Mouse (Mus musculus) retina, embryonic 14.5 days (tissue): Measurements from ENCODE around the gene Stab2.

Experiments
- DNase-seq: peaks from one replicate; pipeline ENCODE4 v3.0.0-alpha.2; 2015; ENCODE audit warnings: low spot score

Stab2 gene

DNA sequence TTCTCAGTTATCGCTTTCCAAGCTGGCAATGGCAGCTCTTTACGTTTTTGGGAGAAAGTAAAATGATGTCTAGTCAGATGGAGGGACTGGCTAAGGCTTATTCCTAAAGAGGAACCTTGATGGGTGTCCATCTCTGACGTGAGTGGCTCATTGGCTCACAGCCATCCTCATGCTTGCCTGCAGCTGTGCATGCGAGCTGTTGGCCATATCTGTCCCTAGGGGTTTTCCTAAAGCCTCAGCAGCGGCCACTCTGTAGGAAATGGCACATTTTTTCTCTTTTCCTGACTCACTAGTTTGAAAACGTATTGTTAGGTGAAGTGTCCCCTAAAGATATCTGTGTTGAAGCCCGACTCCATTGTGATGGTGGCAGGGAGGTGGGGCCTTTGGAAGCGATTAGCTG lies 18.0 kb downstream of the Stab2 start:
- DNase-seq: peak; percentile 8

DNA sequence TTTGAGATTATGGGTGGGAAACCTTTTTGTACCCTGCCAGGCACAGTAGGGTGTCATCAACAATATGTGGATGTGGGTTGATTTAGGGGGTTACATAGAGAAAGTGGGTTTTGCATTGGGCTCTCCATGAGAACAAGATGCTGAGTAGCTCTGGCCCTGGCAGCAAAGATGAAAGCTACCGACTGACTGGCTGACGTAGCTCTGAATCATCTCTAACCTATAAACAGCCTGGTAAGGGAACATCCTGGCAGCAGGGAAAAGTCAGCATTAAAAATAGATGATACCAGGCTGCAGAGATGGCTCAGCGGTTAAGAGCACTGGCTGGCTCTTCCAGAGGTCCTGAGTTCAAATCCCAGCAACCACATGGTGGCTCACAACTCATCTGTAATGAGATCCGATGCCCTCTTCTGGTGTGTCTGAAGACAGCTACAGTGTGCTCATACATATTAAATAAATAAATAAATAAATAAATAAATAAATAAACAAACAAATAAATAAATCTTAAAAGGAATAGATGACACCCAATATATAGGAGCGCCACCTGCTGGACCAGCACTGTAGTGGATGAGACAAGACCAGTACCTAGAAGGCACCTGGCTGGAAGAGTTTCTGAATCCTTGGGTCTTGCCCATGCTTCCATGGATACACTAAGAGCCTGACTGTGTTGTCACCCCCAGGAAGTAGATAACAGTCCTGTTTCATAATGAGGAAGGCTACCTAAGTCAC lies 31.7 kb downstream of the Stab2 start:
- DNase-seq: peak; percentile 33

DNA sequence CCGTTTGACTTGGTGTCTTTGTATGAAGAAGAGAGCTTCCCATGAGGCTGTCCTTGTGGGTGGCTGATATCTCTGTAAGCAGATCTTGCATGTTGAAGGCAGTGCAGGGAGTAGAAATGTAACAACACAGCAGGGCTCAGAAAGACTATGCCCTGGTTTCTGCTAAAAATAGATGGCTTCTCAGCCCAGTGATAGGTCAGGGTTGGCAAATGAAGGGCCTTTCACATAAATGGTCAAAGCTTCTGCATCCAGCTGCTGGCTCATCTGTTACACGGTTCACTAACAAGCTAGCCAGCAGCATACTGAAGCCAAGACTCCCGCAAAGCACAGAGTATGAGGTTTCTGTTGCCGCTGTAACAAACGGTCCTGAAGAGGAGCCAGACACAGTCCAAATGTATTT lies 34.5 kb downstream of the Stab2 start:
- DNase-seq: no peak

DNA sequence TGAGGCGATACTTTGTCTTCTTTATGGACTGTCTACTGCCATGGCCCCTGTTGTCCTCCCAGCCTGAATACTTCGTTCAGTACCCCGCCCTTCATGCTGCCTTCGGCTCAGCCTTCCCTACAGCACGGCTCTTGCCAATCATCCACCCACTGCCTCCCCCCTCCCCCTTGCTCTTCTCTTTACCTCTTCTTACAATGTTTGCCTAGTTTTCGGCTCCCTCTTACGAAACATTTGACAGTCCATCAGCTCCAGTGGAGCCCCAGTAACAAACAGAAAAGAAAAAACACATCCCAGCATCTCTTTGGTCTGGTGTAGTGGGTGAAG lies 35.4 kb downstream of the Stab2 start:
- DNase-seq: peak; percentile 7

DNA sequence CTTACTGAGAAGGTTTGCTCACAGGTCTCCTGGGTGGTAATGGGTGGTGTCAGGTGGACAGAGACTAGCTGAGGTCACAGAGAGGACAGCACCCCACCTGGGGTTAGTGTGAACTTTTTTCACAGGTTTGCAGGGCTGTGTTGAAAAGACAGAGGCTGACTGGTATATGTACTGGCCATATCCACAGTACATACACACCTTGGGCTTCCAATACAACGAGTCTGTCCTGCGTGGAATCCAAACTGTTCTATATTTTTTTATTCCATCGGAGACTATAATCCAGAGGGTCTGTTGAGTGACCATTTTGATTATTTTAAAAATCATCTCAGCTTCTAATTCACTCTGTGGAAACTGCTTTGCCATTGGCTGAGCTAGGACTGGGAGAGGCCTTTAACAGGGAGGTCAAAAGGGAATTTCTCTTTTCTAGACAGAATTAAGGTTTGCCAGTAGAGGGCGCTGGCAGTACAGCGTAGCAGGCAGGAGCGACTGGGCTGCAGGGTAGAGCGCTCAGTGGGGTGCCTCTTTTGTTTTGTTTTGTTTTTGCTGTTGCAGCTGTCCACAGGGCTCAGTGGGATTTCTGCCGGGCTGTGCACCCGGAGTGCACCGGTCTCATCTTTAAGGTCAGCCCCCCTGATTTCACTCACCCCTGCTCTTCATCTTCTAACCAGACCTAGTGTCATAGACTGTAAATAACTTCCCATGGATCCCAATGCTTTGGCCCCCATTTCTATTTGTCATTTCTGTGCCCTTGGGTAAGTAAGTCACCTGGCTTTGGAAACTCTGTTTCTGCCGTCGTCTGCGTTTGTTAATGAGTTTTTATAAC lies 35.9 kb downstream of the Stab2 start:
- peak; percentile 96 for DNase-seq

DNA sequence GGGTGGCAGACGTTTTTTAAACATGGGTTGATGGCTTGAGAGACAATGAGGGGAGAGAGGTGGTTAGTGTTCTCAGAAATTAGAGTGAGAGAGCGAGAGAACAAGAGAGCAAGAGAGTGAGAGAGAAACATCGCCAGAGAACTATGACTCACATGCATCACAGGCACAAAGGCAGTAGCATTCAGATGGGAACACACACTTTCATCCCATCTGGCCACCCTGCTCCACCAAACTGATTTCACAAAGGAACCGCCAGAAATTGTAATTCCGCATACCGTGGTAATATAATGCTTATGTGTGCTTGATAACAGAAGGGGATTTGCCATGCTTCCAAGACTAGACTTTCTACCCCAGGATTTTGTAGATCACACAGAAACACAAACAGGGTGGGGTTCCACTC lies 38.5 kb downstream of the Stab2 start:
- DNase-seq: no peak

DNA sequence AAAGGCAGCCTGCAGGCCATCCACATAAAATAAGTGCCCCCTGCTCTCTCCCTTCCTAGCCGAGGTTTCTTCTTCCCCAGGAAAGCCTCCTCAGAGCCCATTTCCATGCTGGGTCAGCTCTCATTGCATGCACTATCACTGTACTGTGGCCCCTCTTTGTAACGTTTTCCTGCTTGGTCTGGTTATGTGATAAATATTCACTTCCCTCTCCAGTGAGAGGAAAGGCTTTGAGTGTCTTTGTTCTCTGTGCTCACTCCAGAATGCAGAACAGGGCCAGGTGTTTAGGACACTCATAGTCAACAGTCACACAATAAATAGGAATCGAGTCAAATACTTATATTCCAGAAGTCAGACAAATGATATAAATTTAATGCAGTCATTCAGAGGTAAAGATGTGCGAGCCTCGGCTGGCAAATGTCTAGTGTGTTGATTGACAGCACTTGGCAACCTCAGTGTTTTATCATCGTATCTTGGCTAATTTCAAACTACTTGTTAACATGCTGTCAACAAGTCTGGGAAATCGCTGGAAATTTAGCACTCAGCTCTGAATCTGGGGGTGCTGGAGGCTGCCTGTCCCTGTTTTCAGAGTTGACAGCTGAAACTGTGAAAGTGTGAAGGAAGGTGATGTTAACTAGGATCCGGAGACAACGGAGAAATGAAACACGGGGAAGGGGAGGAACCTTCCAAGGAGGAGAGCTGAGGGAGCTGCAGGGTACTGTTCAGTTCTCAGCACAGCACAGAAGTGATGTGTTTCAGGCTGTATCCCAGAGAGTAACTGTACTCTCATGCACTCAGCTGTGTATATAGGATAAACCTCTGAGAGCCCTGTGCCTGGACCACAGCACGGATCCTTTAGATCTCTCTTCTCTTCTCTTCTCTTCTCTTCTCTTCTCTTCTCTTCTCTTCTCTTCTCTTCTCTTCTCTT lies 46.0 kb downstream of the Stab2 start:
- no peak for DNase-seq

DNA sequence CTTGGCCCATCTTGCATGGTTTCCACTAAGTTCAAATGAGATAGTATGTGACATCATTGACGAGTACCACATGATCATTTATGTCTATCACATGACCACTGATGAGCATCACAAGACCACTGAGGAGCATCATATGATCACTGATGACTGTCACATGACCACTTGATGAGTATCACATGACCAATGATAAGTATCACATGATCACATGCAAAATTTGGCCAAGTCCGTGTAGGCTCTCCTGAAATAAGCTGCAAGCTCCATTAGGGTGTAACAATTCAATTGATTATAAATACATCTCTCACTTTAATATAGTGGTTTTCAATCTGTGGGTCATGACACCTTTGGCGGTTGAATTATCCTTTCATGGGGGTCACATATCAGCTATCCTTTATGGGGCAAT lies 52.5 kb downstream of the Stab2 start:
- no peak for DNase-seq

DNA sequence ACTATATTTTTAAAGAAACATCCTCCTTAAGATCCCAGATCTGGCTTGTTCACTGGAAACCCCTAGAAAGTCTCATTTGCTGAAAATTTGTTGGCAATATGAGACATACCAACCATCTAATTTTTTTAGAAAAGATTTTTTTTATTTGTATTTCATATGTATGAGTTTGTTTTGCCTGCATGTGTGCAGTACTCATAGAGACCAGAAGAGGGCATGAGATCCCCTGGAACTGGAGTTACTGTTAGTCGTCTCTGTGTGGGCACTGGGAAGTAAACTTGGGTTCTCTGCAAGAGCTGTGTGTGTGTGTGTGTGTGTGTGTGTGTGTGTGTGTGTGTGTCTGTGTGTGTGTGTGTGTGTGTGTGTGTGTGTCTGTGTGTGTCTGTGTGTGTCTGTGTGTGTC lies 55.1 kb downstream of the Stab2 start:
- no peak for DNase-seq

DNA sequence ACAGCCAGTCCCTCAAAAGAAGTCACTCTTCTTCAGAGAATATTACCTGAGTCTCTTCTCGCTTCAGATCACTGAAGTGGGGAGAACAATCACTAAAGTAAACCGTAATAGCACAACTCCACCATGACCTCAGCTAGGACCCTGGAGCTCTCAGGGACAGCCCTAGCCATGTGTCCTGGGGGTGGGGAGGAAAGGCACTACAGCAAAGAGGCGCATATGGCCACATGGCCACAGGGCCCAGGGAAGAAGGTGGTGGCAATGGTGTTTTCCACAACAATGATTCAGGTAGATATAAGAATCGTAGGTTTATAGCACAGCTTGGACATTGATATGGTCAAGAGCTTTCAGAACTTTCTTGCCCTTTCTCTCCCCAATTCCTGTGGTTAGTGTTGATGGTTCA lies 57.0 kb downstream of the Stab2 start:
- DNase-seq: no peak

DNA sequence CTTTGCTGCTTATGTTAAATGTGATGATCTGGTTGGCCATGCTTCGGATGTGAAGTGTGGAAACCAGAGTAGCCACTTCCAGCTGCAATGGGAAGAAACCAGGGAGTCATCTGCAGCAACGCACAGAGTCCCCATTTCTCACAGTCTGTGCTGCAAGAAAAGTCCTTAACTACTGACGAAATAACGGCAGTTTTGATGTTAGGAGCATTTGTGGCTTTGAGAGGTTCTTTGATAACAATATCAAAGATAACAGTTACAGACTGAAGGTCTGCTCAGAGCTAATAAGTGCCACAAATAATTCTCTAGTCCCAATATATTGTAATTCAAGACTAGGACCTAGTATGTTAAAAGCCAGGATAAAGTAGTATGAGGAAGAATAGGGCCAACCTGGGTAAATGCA lies 57.9 kb downstream of the Stab2 start:
- DNase-seq: no peak

DNA sequence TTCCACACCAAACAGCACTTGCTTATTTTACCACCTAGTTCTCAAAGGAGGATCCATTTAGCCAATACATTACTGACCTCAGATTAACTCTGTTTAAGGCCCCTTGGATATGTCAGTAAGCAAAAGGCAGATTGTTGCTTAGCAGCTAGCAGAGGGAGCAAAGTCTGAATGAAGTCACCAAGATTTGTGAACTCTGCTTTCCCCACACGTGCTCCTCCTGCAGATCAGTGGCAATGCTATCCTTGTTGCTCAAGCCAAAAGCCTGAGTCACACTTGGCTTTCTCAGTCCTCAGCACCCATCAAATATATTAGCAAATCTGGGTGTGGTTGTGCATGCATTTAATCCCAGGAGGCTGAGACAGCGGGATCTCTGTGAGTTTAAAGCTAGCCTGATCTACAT lies 60.3 kb downstream of the Stab2 start:
- no peak for DNase-seq

DNA sequence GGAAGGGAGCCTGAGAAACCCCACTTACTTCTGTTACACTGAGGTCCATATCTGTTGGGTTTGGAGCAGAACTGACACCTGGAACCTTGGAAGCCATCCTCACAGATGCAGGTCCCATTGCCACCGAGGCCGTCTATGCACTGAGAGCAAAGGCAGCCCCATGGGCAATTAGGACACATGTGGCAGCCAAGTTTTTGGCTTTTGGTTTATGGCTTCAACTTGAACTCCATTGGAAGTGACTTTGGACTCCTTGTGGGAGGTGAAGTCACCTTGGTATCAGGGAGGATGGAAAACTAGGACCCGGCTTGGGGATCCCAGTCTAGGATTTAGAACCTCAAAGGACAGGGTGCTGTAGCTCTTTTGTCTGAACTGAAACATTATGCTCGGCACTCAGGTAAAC lies 67.2 kb downstream of the Stab2 start:
- no peak for DNase-seq

DNA sequence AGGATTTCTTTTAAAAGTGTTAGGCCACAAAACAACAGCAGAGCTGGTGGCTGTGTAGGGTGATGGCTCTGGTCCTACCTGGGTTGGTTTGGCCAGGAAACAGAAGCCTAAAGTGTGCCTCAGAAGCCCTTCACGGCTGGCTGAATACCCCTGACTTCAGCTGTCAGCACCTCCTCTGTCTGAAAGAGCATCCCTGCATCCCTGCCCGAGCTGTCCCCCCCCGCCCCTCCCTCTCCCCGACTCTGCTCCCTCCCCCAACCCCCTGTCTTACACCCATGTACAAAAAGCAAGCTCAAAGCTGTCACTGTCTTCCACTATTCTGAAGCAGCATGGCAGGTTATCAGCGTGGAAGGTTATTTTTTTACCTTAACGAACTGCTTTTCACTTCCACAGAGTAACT lies 73.4 kb downstream of the Stab2 start:
- DNase-seq: no peak

DNA sequence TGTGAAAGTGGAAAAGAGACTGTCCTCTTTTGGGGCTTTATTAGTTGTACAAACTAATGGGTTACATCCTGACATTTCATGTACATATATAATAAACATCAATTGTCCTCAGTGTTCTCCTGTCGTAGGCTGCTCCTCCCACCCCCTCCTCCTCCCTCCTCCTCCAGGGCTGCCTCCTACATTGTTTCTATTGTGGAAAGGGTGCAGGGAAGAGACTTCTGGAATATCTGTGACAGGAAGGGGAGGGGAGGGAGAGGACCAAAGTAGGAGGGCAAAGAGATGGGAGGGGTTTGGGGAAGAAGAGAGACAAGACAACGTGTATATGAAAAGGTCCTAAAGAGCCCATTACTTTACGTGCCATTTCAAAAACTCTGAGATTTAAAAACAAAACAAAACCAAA lies 73.9 kb downstream of the Stab2 start:
- no peak for DNase-seq

DNA sequence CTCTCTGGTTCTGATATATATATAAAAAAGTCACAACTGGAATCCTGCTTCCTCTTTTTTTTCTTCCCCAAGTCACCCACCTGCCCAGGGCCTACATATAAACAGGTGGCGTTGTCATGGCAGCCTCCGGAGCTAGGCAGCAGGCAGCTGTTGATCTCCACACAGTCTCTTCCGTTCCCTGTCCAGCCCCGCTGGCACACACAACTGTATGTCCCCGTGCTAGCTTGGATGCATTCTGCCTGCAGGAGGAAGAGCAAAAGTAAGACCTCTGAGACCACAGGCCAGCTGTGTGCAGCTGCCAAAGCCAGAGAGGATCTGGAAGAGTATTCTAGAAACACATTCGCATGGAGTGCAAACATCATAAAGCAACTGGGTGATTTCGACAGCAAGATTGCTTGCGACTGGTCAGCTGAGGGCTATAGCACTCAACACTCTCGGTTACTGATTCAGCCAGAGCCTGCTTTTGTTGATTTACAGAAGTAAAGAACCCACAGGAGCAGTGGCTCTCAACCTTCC lies 74.6 kb downstream of the Stab2 start:
- no peak for DNase-seq

DNA sequence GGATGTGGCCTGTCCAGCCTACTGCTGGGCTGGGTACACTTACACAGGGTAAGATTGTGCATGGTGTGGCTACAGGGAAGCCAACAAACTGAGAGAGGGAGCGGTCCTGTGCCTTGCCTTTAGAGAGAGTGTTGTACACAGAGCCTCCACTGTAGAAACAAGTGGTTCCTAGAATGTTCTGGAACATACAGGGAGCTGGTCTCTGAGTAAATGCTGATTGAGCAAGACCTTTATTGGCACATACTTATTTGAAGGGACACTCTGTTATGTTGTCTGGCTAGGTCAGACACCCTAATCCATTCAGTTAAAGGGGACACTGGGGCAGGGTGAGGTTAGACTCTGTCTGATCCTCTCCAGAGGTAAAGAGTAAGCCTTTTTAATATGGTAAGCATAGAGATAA lies 84.2 kb downstream of the Stab2 start:
- no peak for DNase-seq

DNA sequence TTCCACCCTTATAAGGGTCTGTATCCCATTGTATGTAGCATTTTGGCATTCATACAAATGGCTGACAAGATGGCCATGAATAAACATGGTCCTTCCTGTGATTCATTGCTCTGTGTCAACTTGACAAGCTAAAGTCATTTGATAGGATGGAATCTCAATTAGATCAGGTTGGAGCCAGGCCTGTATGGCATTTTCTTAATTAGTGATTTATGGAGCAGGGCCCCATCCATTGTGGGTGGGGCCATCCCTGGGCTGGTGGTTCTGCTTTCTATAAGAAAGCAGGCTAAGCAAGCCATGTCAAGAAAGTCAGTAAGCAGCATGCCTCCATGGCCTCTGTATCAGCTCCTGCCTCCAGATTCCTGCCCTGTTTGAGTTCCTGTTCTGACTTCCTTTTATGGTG lies 92.2 kb downstream of the Stab2 start:
- no peak for DNase-seq

DNA sequence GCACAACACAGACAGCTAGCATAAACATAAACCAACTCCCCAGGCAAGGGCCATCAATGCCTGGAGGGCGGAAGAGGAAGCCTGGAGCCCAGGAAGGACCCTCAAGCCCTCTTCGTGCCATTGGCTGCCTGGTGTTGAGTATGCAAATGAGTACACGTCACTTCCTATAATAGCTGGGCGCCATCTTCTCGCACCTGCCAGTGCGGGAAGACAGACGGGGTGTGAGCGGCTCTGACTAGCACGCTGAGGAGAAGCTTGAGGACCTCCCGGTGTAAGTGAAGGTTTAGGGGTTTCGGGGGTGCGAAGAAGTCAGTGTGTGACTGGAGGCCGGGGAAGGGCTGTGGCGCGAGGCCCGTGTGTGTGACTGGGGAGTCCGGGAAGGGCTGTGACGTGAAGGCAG lies 99.3 kb downstream of the Stab2 start:
- no peak for DNase-seq

DNA sequence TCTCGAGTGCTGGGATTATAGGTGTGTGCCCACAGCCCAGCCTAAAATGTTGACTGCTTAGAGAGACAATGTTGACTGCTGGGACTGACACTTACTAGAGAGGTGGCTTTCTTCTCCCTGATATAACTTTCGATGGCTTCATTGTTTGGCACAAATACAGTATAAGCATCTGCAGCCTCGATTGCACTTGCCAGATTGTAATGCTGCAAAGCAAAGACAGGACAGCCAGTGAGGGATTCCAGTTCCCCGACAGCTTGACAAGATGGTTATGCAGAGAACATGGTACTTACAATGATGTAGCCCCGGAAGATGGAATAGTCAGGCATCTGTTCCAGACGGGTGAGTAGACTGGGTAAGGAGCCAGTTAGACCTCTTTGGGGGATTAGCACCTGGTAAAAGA lies 100.8 kb downstream of the Stab2 start:
- DNase-seq: no peak

DNA sequence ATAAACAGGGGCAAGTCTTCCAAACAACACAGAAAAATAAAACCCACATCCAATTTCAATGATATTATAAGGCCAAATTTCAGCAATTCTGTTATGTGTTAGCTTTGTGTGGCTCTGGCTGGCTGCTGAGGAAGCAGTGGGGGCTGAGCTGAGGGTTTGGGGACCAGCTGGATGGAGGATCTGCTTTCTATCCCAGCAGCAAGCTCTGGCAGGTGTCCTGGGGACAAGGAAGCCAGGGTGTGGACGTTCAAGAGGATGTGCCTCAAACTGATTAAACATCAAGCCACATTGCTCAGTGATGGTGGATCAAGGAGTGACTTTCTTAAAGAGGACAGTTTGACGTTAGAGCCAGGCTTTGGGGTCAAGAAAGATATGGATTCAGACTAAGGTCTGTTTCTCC lies 112.3 kb downstream of the Stab2 start:
- no peak for DNase-seq

DNA sequence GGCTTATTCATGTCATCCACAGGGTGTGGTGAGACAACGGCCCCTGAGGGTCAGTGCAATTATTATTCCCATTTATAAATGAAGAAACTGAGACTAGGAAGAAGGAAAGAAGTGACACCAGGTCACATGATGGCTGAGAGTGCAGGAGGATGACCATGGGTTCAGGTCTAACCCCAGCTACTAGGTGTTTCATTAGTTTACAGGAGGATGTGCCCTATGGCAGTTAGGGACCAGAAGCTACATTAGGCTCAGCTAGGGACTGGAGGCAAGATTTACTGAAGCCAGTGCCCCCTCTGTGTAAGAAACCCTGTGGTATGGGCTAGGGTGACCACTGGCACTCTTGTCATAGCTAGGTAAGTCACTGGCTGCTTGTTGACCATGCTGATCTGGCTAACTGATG lies 116.8 kb downstream of the Stab2 start:
- no peak for DNase-seq
